Mouse (Mus musculus) neural tube, embryonic 14.5 days (tissue): ENCODE measurements around the gene Cfl1. TPM values are rescaled to one million over a fixed set of nuclear protein-coding genes. Genes with fewer than 3 reads are reported as not detected.
A peak's percentile ranks its signal among the peaks of the same experiment; 100 is the strongest.
"Not testable (repeated sequence)": the region's sequence is repeated elsewhere in the genome, so short reads cannot be mapped to it uniquely, and the experiment has no call there.

ENCODE experiments used
- ATAC-seq: fragments of 200-750 bp; cut with Nextera tagmentation; 2 replicates; pipeline ENCODE4 v1.8.0; 2017; ENCODE audit warnings: low read depth, mild to moderate bottlenecking, moderate TSS enrichment, moderate library complexity
- H3K27ac ChIP-seq: fragments of 300-500 bp; sonication (generic); 2 replicates; pipeline ENCODE4 v1.5.1; 2014; ENCODE audit warnings: low read depth, mild to moderate bottlenecking, control low read depth, low read length, moderate library complexity, mixed read lengths
- H3K27me3 ChIP-seq: fragments of 300-500 bp; sonication (generic); 2 replicates; pipeline ENCODE4 v1.6.1; 2014; ENCODE audit warnings: low read length; ENCODE audit not compliant: control insufficient read depth, insufficient read depth
- H3K36me3 ChIP-seq: fragments of 300-500 bp; sonication (generic); 2 replicates; pipeline ENCODE4 v1.6.1; 2014; ENCODE audit warnings: low read length, mixed read lengths; ENCODE audit not compliant: control insufficient read depth, insufficient read depth
- H3K4me1 ChIP-seq: fragments of 300-500 bp; sonication (generic); 2 replicates; pipeline ENCODE4 v1.6.1; 2014; ENCODE audit warnings: low read length; ENCODE audit not compliant: control insufficient read depth, insufficient read depth
- H3K4me2 ChIP-seq: fragments of 300-500 bp; sonication (generic); 2 replicates; pipeline ENCODE4 v1.6.1; 2014; ENCODE audit warnings: mild to moderate bottlenecking, low read depth, low read length, control low read depth
- H3K4me3 ChIP-seq: fragments of 300-500 bp; sonication (generic); 2 replicates; pipeline ENCODE4 v1.5.1; 2014; ENCODE audit warnings: low read depth, low read length, control low read depth, mixed read lengths
- H3K9ac ChIP-seq: fragments of 300-500 bp; sonication (generic); replicated peaks from 2 replicates; pipeline ENCODE4 v1.6.1; 2014; ENCODE audit warnings: low read depth, mild to moderate bottlenecking, control low read depth, low read length, mixed read lengths
- H3K9me3 ChIP-seq: fragments of 300-500 bp; sonication (generic); 2 replicates; pipeline ENCODE4 v1.6.1; 2016; ENCODE audit warnings: low read length; ENCODE audit not compliant: control insufficient read depth
- WGBS: fragments of 180-500 bp; shearing (Covaris S2); extraction: QIAGEN DNeasy Blood & Tissue Kit; methylation state at CpG from one replicate; pipeline ENCODE4 v1.1.7; 2014; 5-methylcytosine and 5-hydroxymethylcytosine counted together
- polyA plus RNA-seq: library from polyadenylated mRNA; unstranded; fragments of >200 nt; fragmentation: Nextera tagmentation; extraction: Ambion mirVana; gene quantifications from 2 replicates; pipeline ENCODE4 v1.2.1, GENCODE M21; 2014

Cfl1 gene
- polyA plus RNA-seq, 1 experiment from 2014 or later: 3,739 TPM

GRCm38 (mm10) chr19:5492641-5493040, 2.4 kb downstream of the Cfl1 start:
- Histone ChIP-seq H3K4me1 (peaks cover 20% of the 10 kb centered on the region; the same call in 1 of the 2 replicates), H3K27ac (no peak overlapping the region), H3K9me3 (no peaks in the 10 kb centered on the region), H3K4me3 (no peak overlapping the region), H3K27me3 (no peaks in the 10 kb centered on the region), H3K9ac (no peak overlapping the region), H3K4me2 (no peak overlapping the region), H3K36me3 (peaks cover 51% of the 10 kb centered on the region)
- no peak for ATAC-seq
- WGBS: 91% methylated on average over 4 of the region's 4 CpGs

DNA sequence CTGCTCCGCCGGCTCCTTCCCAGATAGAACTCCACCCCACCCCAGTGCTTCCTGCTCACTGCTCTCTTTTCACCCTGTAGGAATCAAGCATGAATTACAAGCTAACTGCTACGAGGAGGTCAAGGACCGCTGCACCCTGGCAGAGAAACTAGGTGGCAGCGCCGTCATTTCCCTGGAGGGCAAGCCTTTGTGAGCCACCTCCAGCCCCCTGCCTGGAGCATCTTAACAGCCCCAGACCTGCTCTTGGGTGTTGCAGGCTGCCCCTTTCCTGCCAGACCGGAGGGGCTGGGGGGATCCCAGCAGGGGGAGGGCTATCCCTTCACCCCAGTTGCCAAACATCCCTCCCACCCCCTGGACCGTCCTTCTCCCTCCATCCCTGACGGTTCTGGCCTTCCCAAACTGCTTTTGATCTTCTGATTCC, 3.1 kb downstream of the Cfl1 start:
- not testable (repeated sequence) for H3K4me3 ChIP-seq, H3K4me2 ChIP-seq, ATAC-seq

GRCm38 (mm10) chr19:5494314-5494713, 4.1 kb downstream of the Cfl1 start:
- H3K27ac ChIP-seq: no peak overlapping the region
- ATAC-seq: no peak
- H3K36me3 ChIP-seq: peaks cover 54% of the 10 kb centered on the region

More for the DNA sequence above, 3.1 kb downstream of the Cfl1 start:
- not testable (repeated sequence) for H3K9me3 ChIP-seq, H3K9ac ChIP-seq, H3K27me3 ChIP-seq, H3K27ac ChIP-seq
- Histone ChIP-seq H3K36me3 (peaks cover 54% of the 10 kb centered on the region), H3K4me1 (peaks cover 20% of the 10 kb centered on the region; the same call in 1 of the 2 replicates)
- 51% methylated on average over 9 of the region's 9 CpGs for WGBS

GRCm38 (mm10) chr19:5495353-5496051, 5.2 kb downstream of the Cfl1 start:
- WGBS: 86% methylated on average over 12 of the region's 12 CpGs
- Histone ChIP-seq H3K9me3 (no peaks in the 10 kb centered on the region), H3K4me2 (no peak overlapping the region), H3K9ac (no peak overlapping the region), H3K27me3 (no peaks in the 10 kb centered on the region), H3K4me3 (no peak overlapping the region), H3K27ac (no peak overlapping the region), H3K4me1 (peaks cover 15% of the 10 kb centered on the region; the same call in 1 of the 2 replicates), H3K36me3 (peaks cover 54% of the 10 kb centered on the region)
- ATAC-seq: no peak

More at GRCm38 (mm10) chr19:5494314-5494713, 4.1 kb downstream of the Cfl1 start:
- H3K27me3 ChIP-seq: no peaks in the 10 kb centered on the region
- WGBS: 91% methylated on average over 3 of the region's 3 CpGs
- no peak overlapping the region for H3K4me2 ChIP-seq
- no peak overlapping the region for H3K4me3 ChIP-seq
- no peak overlapping the region for H3K9ac ChIP-seq
- no peaks in the 10 kb centered on the region for H3K9me3 ChIP-seq
- peaks cover 18% of the 10 kb centered on the region; the same call in 1 of the 2 replicates for H3K4me1 ChIP-seq

- H3K27me3 ChIP-seq: no peaks in the 10 kb centered on the region
- ATAC-seq: no peak
- 89% methylated on average over 16 of the region's 16 CpGs for WGBS
Measured at GRCm38 (mm10) chr19:5496052-5496370, 5.8 kb downstream of the Cfl1 start.

GRCm38 (mm10) chr19:5500330-5500875, 10.1 kb downstream of the Cfl1 start:
- Histone ChIP-seq H3K27ac (no peak overlapping the region), H3K4me2 (no peak overlapping the region), H3K4me1 (no peaks in the 10 kb centered on the region), H3K9me3 (no peaks in the 10 kb centered on the region), H3K9ac (no peak overlapping the region), H3K27me3 (no peaks in the 10 kb centered on the region), H3K4me3 (no peak overlapping the region), H3K36me3 (peaks cover 26% of the 10 kb centered on the region)
- no peak for ATAC-seq
- 94% methylated on average over 2 of the region's 2 CpGs for WGBS

More at GRCm38 (mm10) chr19:5496052-5496370, 5.8 kb downstream of the Cfl1 start:
- H3K27ac ChIP-seq: no peak overlapping the region
- no peak overlapping the region for H3K4me2 ChIP-seq
- H3K4me3 ChIP-seq: no peak overlapping the region
- H3K4me1 ChIP-seq: peaks cover 15% of the 10 kb centered on the region; the same call in 1 of the 2 replicates
- no peaks in the 10 kb centered on the region for H3K9me3 ChIP-seq
- H3K36me3 ChIP-seq: peaks cover 54% of the 10 kb centered on the region
- no peak overlapping the region for H3K9ac ChIP-seq

DNA sequence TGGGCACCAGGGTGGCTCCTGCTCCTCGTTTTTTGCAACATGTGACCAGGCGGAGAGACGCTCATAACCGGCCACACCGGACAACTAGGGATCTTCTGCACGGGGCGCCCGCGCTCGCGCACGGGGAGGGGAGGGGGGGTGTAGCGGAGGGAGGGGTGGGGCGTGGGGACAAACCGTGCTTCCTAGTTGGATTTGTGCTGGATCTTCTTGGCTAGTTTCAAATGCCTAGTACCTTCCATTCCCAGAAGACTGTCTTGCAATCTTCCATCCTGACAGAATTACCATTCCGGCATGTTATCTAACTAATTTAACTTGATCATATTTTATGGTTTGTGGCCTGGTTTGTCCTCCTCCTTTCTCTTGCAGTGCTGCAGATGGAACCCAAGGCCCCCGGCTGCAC, 13.4 kb downstream of the Cfl1 start, which contains the start of gene 1700020D05Rik:
TSS of gene 1700020D05Rik (minus strand) at position 101 of the 400 bp plus-strand sequence.
- H3K4me3 ChIP-seq: no peak within 1 kb of the TSS
- H3K36me3 ChIP-seq: peaks cover 3% of the 10 kb centered on the region; the same call in 1 of the 2 replicates
- H3K9me3 ChIP-seq: no peaks in the 10 kb centered on the region
- H3K4me2 ChIP-seq: no peak within 1 kb of the TSS
- 50% methylated on average over 16 of the region's 17 CpGs for WGBS
- H3K27ac ChIP-seq: no peak within 1 kb of the TSS
- H3K9ac ChIP-seq: no peak within 1 kb of the TSS
- no peak for ATAC-seq
- H3K27me3 ChIP-seq: no peaks in the 10 kb centered on the region
- H3K4me1 ChIP-seq: no peaks in the 10 kb centered on the region

DNA sequence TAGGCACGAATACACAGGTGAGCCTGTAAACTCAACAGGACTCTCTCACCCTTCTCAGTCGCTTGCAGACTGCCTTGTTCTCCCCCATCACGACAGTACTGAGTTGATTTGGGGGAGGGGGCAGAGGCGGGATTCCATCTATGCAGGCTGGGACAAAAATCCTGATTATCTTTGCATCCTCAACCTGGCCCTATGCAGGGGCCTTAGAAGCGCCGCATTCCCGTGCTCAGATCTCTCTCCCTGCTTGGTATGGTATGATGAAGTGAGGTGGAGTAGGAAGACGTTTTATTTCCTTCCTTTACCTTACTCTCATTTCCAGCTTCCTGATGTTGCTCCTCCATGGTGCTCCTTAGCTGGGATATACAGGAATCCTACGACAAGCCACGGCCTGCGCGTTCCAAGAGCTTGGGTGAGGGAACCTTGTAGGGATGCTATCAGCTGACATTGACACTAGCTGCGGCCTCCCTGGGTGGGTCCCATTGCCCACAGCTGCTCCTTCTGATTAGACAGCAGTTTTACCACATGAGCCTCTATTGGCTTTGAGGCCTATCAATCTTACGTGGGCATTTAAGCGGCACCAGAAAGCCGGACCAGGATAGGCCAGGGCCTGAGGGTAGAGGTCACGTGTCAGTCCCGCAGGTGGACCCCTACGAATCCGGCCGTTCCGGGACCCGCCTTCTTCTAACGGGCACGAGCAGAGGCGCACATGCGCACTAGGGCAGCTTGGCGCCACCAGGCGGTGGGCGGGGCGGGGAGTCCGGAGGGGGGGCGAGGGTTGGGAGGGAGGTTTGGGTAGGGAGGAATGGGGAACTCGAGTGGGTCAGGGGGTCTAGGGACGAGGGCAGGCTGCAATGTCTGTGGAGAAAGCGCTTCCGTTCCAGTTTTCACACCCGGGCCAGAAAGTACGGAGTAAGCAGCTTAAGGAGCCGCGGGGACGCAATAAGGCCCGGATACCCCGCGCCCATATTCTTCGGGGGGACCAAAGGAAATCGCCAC, 20.1 kb downstream of the Cfl1 start, which contains the start of gene Snx32:
TSS of gene Snx32 (minus strand) at position 508 of the 996 bp plus-strand sequence.
- peak within 1 kb of the TSS; percentile 61 for H3K9ac ChIP-seq
- WGBS: 3% methylated on average over 47 of the region's 47 CpGs
- peak; percentile 99 for ATAC-seq

More for the DNA sequence above, 20.1 kb downstream of the Cfl1 start, which contains the start of gene Snx32:
- no peaks in the 10 kb centered on the region for H3K36me3 ChIP-seq
- H3K4me1 ChIP-seq: peaks cover 13% of the 10 kb centered on the region; the same call in 1 of the 2 replicates
- H3K4me3 ChIP-seq: peak within 1 kb of the TSS; percentile 38
- no peaks in the 10 kb centered on the region for H3K27me3 ChIP-seq
- H3K9me3 ChIP-seq: no peaks in the 10 kb centered on the region
- H3K4me2 ChIP-seq: peak within 1 kb of the TSS; percentile 84
- peak within 1 kb of the TSS; percentile 62 for H3K27ac ChIP-seq
